Mouse (Mus musculus) spleen, adult 2 months (tissue): ENCODE results near the gene Med4.
"Not testable (repeated sequence)": the region's sequence is repeated elsewhere in the genome, so short reads cannot be mapped to it uniquely, and the experiment has no call there.

Source experiments
- CTCF ChIP-seq: fragments of 200-500 bp; IDR thresholded peaks from 2 replicates; pipeline ENCODE4 v1.5.1; 2011; ENCODE audit warnings: mild to moderate bottlenecking, inconsistent platforms; ENCODE audit not compliant: insufficient read depth, insufficient read length, insufficient replicate concordance; ENCODE audit errors: extremely low read depth
- POLR2A ChIP-seq: fragments of 200-500 bp; IDR thresholded peaks from 2 replicates; pipeline ENCODE4 v1.6.1; 2011; ENCODE audit warnings: low read depth, low read length, inconsistent platforms

GRCm38 (mm10) chr14:73528661-73529060 lies 18.8 kb downstream of the Med4 start:
- TF ChIP-seq CTCF, POLR2A: not testable (repeated sequence)
